Mouse (Mus musculus): Measurements from ENCODE around the gene Sfmbt2. TPM values are rescaled to one million over a fixed set of nuclear protein-coding genes. Genes with fewer than 3 reads are reported as not detected.

Sfmbt2 gene
- polyA plus RNA-seq, 1 experiment from 2014 or later, result 1.1 TPM

- no peaks in the 10 kb centered on the region for H3K4me1 ChIP-seq
- H3K9me3 ChIP-seq, result no peaks in the 10 kb centered on the region
- 88% methylated on average over 5 of the region's 5 CpGs for WGBS
- no peaks in the 10 kb centered on the region for H3K36me3 ChIP-seq (replicated peaks)
- no peaks in the 10 kb centered on the region for H3K27me3 ChIP-seq (ENCODE audit: poor library complexity, severe bottlenecking)
- H3K27ac ChIP-seq, result no peak overlapping the region
- no peak overlapping the region for H3K4me3 ChIP-seq
- DNase-seq (ENCODE audit: extremely low spot score, low spot score), result no peak
Measured at GRCm38 (mm10) chr2:10591310-10591709, 221.0 kb downstream of the Sfmbt2 start.

DNA sequence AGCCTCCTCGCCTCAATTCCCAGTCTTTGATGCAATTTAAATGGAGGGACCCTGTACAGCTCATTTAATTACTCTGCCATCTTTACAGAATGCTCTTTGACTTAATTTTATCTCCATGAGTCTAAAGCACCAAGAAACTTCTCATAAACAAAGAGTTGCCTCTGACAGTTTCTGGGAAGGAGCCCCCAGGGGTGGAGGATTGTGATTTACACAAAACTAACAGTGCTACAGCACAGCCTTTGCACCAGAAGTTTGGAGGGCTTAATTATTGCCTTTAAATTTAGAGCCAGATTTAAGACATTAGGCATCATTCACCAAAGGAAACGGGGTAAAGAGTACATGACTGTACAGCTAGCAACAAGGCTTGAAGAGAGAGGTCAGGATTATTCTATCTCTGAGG lies 245.2 kb downstream of the Sfmbt2 start:
- Histone ChIP-seq H3K4me3 (no peak overlapping the region), H3K9me3 (no peaks in the 10 kb centered on the region), H3K36me3 (replicated peaks) (no peaks in the 10 kb centered on the region), H3K4me1 (no peaks in the 10 kb centered on the region), H3K27ac (no peak overlapping the region), H3K27me3 (ENCODE audit: poor library complexity, severe bottlenecking) (no peaks in the 10 kb centered on the region)
- DNase-seq (ENCODE audit: extremely low spot score, low spot score), result no peak
- 68% methylated on average over 2 of the region's 2 CpGs for WGBS

MicroRNAs encoded within 50 kb of the gene (microRNA counts, 519-probe panel; counts per million panel counts)
- microRNA mmu-miR-297a+mmu-miR-466f+mmu-miR-669b, result 341 counts per million, percentile 65 among the panel's probes with 10 or more counts
- 341 counts per million, percentile 65 among the panel's probes with 10 or more counts for microRNA mmu-miR-297b-3p
- 341 counts per million, percentile 65 among the panel's probes with 10 or more counts for microRNA mmu-miR-297b-5p
- microRNA mmu-miR-297c, result 341 counts per million, percentile 65 among the panel's probes with 10 or more counts
- microRNA mmu-miR-466a-3p+mmu-miR-466b-3-3p, result 4,980 counts per million, percentile 84 among the panel's probes with 10 or more counts
- 341 counts per million, percentile 65 among the panel's probes with 10 or more counts for microRNA mmu-miR-466a-5p+mmu-miR-466e-5p
- microRNA mmu-miR-466c-5p, result 341 counts per million, percentile 65 among the panel's probes with 10 or more counts
- 341 counts per million, percentile 65 among the panel's probes with 10 or more counts for microRNA mmu-miR-466d-3p
- microRNA mmu-miR-466d-5p, result 341 counts per million, percentile 65 among the panel's probes with 10 or more counts
- microRNA mmu-miR-466f-5p, result 341 counts per million, percentile 65 among the panel's probes with 10 or more counts
- 3,892 counts per million, percentile 76 among the panel's probes with 10 or more counts for microRNA mmu-miR-466g
- 341 counts per million, percentile 65 among the panel's probes with 10 or more counts for microRNA mmu-miR-466h
- 341 counts per million, percentile 65 among the panel's probes with 10 or more counts for microRNA mmu-miR-466l
- microRNA mmu-miR-467a, result 1,376 counts per million, percentile 66 among the panel's probes with 10 or more counts
- 341 counts per million, percentile 65 among the panel's probes with 10 or more counts for microRNA mmu-miR-467b
- 341 counts per million, percentile 65 among the panel's probes with 10 or more counts for microRNA mmu-miR-467c
- microRNA mmu-miR-467d, result 341 counts per million, percentile 65 among the panel's probes with 10 or more counts
- microRNA mmu-miR-467e, result 341 counts per million, percentile 65 among the panel's probes with 10 or more counts
- microRNA mmu-miR-669a, result 4,744 counts per million, percentile 81 among the panel's probes with 10 or more counts
- microRNA mmu-miR-669e, result 341 counts per million, percentile 65 among the panel's probes with 10 or more counts
- 4,233 counts per million, percentile 78 among the panel's probes with 10 or more counts for microRNA mmu-miR-669f
- 341 counts per million, percentile 65 among the panel's probes with 10 or more counts for microRNA mmu-miR-669g
- 341 counts per million, percentile 65 among the panel's probes with 10 or more counts for microRNA mmu-miR-669h-5p
- 341 counts per million, percentile 65 among the panel's probes with 10 or more counts for microRNA mmu-miR-669i
- microRNA mmu-miR-669j, result 341 counts per million, percentile 65 among the panel's probes with 10 or more counts
- microRNA mmu-miR-669m, result 341 counts per million, percentile 65 among the panel's probes with 10 or more counts
- 341 counts per million, percentile 65 among the panel's probes with 10 or more counts for microRNA mmu-miR-669o

Small RNA genes lying within 50 kb of the gene (microRNA-seq; reads per million reads assigned to microRNA genes)
- gene Gm22051, result not detected
- gene Gm22072, result 1.5 reads per million
- gene Gm22091, result not detected
- gene Gm22166, result not detected
- gene Gm22239, result not detected
- not detected for gene Gm22626
- gene Gm22635, result not detected
- gene Gm22677, result not detected
- not detected for gene Gm22678
- gene Gm22775, result not detected
- 2.7 reads per million for gene Gm22925
- gene Gm23108, result not detected
- not detected for gene Gm23288
- not detected for gene Gm23542
- gene Gm23569, result not detected
- not detected for gene Gm23571
- gene Gm23578, result not detected
- not detected for gene Gm23651
- not detected for gene Gm23988
- gene Gm24028, result not detected
- not detected for gene Gm24167
- not detected for gene Gm24315
- gene Gm24342, result not detected
- not detected for gene Gm24488
- gene Gm24640, result not detected
- not detected for gene Gm24673
- gene Gm24761, result not detected
- gene Gm24806, result not detected
- gene Gm25022, result not detected
- not detected for gene Gm25158
- 1.2 reads per million for gene Gm25263
- gene Gm25285, result not detected
- not detected for gene Gm25316
- gene Gm25451, result not detected
- not detected for gene Gm25673
- not detected for gene Gm25680
- gene Gm25701, result not detected
- gene Gm25753, result not detected
- gene Gm25943, result not detected
- gene Gm26060, result not detected
- not detected for gene Gm26073
- gene Gm26092, result not detected
- gene Gm26156, result not detected
- gene Gm26229, result not detected
- 0.90 reads per million for gene Gm26398
- gene Gm26426, result not detected
- gene Gm26431, result not detected
- not detected for gene Gm26491
- 2.4 reads per million for gene Mir297a-2
- not detected for gene Mir297a-3
- not detected for gene Mir297a-4
- 0.90 reads per million for gene Mir297b
- gene Mir297c, result not detected
- gene Mir466, result not detected
- gene Mir466b-1, result not detected
- not detected for gene Mir466b-2
- gene Mir466b-3, result 2.1 reads per million
- not detected for gene Mir466b-4
- not detected for gene Mir466b-5
- not detected for gene Mir466b-6
- not detected for gene Mir466b-7
- gene Mir466b-8, result not detected
- gene Mir466c-1, result not detected
- gene Mir466c-2, result not detected
- gene Mir466d, result not detected
- not detected for gene Mir466e
- gene Mir466f-1, result not detected
- 0.90 reads per million for gene Mir466f-2
- not detected for gene Mir466f-3
- gene Mir466g, result not detected
- gene Mir466h, result 1.8 reads per million
- gene Mir466l, result 1.2 reads per million
- not detected for gene Mir466m
- gene Mir466n, result 45.5 reads per million, percentile 40 among the genes with 10 or more reads in this experiment
- 1.2 reads per million for gene Mir466o
- gene Mir466p, result not detected
- gene Mir467a-1, result 3.0 reads per million, percentile 2 among the genes with 10 or more reads in this experiment
- gene Mir467a-10, result not detected
- not detected for gene Mir467a-2
- gene Mir467a-3, result not detected
- not detected for gene Mir467a-4
- gene Mir467a-5, result not detected
- not detected for gene Mir467a-6
- gene Mir467a-7, result not detected
- gene Mir467a-8, result not detected
- not detected for gene Mir467a-9
- gene Mir467b, result 4.2 reads per million, percentile 10 among the genes with 10 or more reads in this experiment
- gene Mir467c, result 2,362 reads per million, percentile 83 among the genes with 10 or more reads in this experiment
- 1,591 reads per million, percentile 78 among the genes with 10 or more reads in this experiment for gene Mir467d
- gene Mir467e, result 1,080 reads per million, percentile 75 among the genes with 10 or more reads in this experiment
- gene Mir669a-1, result not detected
- not detected for gene Mir669a-10
- not detected for gene Mir669a-11
- not detected for gene Mir669a-12
- not detected for gene Mir669a-2
- not detected for gene Mir669a-3
- gene Mir669a-4, result not detected
- not detected for gene Mir669a-5
- gene Mir669a-6, result not detected
- gene Mir669a-7, result not detected
- not detected for gene Mir669a-8
- gene Mir669a-9, result not detected
- not detected for gene Mir669b
- gene Mir669c, result 98.5 reads per million, percentile 48 among the genes with 10 or more reads in this experiment
- not detected for gene Mir669d
- not detected for gene Mir669d-2
- 44.0 reads per million, percentile 40 among the genes with 10 or more reads in this experiment for gene Mir669e
- 49.4 reads per million, percentile 41 among the genes with 10 or more reads in this experiment for gene Mir669f
- gene Mir669g, result not detected
- gene Mir669h, result 5.7 reads per million, percentile 15 among the genes with 10 or more reads in this experiment
- not detected for gene Mir669i
- gene Mir669j, result not detected
- gene Mir669k, result not detected
- gene Mir669l, result 496 reads per million, percentile 67 among the genes with 10 or more reads in this experiment
- gene Mir669m-1, result not detected
- gene Mir669m-2, result not detected
- 533 reads per million, percentile 68 among the genes with 10 or more reads in this experiment for gene Mir669o
- not detected for gene Mir669p-1
- not detected for gene Mir669p-2

Other genes with a start within 250 kb of the Sfmbt2 start
- gene Itih2, start 239.1 kb upstream of the Sfmbt2 start, polyA plus RNA-seq (2016; fragmentation: Nextera tagmentation; extraction: Ambion mirVana), result 0.04 and 0.10 TPM in 2 replicates
- gene Itih5, start 216.9 kb upstream of the Sfmbt2 start, polyA plus RNA-seq (2016; fragmentation: Nextera tagmentation; extraction: Ambion mirVana), result 3.5 and 4.2 TPM in 2 replicates